Mouse (Mus musculus): ENCODE results near the gene Gabbr1.

The Gabbr1 gene

GRCm38 (mm10) chr17:37044651-37045244, 1.0 kb upstream of the Gabbr1 start:
- no peak for DNase-seq

GRCm38 (mm10) chr17:37046312-37047112, 746 bp downstream of the Gabbr1 start:
- DNase-seq: peak; percentile 78 to 81

DNA sequence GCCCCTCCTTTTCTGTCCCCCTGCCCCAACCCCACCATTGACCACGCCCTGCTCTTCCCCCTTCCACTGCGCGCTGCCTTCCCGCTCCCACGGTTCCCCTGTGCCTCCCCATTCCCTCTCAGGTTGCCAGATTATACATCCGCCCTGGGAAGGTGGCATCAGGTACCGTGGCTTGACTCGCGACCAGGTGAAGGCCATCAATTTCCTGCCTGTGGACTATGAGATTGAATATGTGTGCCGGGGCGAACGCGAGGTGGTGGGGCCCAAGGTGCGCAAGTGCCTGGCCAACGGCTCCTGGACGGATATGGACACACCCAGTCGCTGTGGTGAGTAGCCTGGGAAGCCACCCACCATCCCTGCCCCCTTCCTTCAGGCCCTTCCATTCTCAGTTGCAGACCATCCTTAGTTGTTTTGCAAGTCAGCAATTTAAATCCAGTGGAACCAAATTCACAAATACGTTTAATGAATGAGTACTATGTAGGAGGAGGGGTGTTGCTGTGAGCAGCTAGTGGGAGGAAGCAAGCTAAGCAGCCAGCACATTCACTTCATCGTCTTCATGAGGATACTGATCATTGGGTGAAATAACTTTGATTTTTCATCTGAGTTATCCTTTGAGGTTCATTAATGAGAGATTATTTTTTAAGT, 1.7 kb downstream of the Gabbr1 start:
- DNase-seq: peak; percentile 37 to 51

DNA sequence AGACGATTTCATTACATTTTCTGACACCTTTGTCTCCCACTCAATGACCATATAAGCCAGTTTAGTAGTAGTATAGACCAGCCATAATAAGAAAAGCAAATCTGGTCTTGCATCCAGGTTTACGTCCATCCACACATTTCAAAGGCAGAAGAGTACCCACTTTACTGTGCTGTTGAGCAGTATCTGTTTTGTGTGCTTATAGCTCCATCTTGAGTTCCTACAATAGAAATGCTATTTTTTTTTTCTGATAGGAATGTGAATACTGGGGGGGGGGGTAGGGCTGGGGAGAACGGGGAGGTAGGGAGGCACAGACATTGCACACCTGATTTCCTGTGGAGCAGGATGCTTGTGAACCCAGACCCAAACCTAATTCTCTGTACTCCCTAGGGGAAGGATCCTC, 2.2 kb downstream of the Gabbr1 start:
- no peak for DNase-seq

- DNase-seq: peak; percentile 27 to 43
Observed at GRCm38 (mm10) chr17:37048383-37048782, 2.6 kb downstream of the Gabbr1 start.

- peak; percentile 86 to 92 for DNase-seq
Observed at GRCm38 (mm10) chr17:37049570-37050310, 4.0 kb downstream of the Gabbr1 start.

DNA sequence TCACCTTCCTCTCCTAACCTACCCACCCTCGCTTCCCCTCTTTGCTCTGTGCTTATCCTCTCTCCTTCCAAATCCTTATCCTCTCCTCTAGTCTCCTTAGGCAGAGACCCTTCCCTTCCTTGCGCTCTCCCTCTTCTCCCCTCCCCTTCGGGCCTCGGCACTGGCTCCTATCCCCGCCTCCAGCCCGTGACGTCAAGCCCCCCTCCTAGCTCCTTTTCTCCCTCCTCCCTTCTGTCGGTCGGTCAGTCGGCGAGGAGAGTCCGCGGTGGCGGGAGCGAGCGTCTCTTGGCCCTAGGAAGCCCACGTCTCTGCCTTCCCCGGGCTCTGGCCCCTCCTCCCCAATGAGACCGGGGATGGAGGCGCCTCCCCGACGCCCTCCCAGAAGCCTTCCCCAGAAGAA, 4.6 kb downstream of the Gabbr1 start:
- DNase-seq: peak; percentile 94 to 97

DNA sequence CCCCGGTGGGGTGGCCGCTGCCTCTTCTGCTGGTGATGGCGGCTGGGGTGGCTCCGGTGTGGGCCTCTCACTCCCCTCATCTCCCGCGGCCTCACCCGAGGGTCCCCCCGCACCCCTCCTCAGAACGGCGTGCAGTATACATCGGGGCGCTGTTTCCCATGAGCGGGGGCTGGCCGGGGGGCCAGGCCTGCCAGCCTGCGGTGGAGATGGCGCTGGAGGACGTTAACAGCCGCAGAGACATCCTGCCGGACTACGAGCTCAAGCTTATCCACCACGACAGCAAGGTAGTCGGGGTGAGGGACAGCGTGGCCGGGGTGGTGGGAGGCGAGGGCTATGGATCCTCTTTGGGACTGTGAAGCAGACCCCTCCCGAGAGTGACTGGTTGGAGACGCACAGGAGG, 5.1 kb downstream of the Gabbr1 start:
- DNase-seq: peak in 1 of 2 experiments; percentile 51

GRCm38 (mm10) chr17:37051745-37052144, 6.0 kb downstream of the Gabbr1 start:
- DNase-seq: no peak

GRCm38 (mm10) chr17:37056957-37057356, 11.2 kb downstream of the Gabbr1 start:
- DNase-seq: no peak

DNA sequence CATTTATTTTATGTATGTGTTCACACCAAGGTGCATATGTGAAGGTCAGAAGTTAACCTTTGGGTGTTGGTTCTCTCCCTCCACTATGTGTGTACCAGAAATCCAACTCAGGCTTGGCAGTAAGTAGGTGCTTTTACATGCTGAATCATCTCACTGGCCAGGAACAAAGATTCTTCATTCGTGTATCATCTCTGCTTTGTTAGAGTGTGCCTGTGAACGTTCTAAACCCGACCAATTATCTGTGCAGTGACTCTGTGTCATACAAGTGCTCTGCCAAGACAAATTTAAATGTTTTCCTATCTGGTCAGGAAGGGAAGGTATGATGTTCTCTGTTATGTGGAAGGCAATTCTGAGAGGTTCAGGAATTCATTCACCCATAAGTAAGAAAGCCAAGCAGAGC, 15.7 kb downstream of the Gabbr1 start:
- DNase-seq: no peak

- DNase-seq: no peak
Observed at GRCm38 (mm10) chr17:37062101-37062641, 16.4 kb downstream of the Gabbr1 start.

DNA sequence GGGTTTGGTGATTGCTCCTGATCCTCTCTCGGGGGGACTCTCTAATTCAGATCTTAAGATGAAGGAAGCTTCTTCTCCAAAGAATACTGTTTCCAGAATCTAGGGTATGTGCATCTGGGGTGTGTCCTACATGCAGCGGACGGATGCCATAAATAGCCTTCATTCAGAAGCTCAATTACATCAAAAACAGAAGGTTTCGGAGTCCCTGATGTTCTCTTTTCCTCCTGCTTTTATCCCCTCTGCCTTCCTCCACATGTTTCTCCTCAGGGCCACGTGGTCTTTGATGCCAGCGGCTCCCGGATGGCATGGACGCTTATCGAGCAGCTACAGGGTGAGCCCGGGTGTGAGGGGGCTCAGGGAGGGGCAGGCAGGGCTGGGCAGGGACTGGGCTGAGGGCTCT, 17.3 kb downstream of the Gabbr1 start:
- no peak for DNase-seq

DNA sequence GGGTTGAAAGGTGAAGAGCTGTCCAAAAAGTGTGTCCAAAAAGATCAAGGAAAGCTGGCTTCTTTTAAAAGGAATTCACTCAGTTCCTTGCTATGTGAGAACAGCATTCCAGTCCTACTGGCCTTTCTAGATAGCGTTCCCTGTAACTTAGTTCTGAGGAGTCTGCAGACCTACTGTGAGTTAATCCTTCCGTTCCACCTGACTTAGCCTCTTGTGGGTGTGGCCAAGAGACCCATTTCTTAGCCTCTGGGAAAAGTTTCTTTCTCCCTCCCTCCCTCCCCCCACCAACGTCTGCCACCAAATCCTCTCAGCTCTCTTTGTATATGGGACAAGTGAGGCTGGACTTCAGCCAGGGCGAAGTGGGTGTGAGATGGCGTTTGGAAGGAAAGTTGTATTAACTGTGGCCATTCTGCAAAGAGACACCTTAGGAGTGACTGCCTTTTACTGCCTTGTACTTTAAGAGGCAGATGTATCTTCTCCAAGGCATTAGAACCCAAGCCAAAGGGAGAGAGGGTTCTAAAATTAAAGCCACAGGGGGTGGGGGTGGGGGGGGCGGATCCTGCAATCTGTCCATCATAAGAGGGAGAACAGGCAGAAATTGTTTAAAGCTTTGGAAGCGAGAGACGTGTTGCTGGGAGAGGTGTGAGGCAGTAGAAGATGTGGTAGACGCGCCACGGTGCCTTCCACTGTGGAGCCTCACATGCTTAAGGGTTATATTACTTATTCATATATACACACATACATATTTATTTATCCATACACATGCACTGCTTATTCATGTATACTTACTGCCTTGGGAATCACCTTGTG, 18.1 kb downstream of the Gabbr1 start:
- no peak for DNase-seq

DNA sequence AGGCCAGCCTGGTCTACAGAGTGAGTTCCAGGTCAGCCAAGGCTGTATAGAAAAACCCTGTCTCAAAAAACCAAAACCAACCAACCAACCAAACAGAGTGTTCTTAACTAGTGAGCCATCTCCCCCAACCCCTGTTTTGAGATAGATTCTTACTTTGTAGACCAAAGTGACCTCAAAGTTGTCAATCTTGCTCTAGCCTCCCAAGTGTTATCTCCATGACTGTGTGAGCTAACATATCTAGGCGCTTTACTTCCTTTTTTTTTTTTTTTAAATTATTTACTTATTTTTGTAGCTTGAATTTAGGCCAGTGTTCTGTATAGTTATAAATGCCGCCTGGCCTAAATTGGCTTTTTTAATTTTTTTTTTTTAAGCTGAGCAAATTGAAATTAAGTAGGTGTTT, 20.2 kb downstream of the Gabbr1 start:
- DNase-seq: no peak

GRCm38 (mm10) chr17:37067861-37068260, 22.1 kb downstream of the Gabbr1 start:
- no peak for DNase-seq

GRCm38 (mm10) chr17:37070121-37070520, 24.4 kb downstream of the Gabbr1 start:
- peak in 1 of 2 experiments; percentile 1 for DNase-seq

GRCm38 (mm10) chr17:37072080-37072729, 26.4 kb downstream of the Gabbr1 start:
- DNase-seq: no peak

DNA sequence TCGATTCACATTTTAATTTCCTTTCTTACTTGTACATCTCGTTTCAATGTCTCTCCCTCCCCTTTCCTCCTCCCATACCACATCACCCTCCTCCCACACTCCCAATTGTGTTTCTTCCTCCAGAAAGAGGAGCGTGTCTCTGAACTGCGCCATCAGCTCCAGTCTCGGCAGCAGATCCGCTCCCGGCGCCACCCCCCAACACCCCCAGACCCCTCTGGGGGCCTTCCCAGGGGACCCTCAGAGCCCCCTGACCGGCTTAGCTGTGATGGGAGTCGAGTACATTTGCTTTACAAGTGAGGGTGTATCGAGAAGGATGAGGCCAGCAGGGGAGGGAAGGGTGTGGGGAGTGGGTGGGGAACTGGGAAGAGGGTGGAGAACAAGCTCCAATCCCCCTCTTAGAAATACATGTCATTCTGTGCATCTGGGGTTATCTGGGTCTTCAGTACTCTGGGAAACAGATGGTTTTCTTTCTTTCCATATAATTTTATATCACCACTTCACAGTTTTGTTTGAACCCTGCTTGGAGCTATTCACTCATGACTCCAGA, 27.0 kb downstream of the Gabbr1 start:
- DNase-seq: peak in 1 of 2 experiments; percentile 0

GRCm38 (mm10) chr17:37075181-37075580, 29.4 kb downstream of the Gabbr1 start:
- peak in 1 of 2 experiments; percentile 3 for DNase-seq

GRCm38 (mm10) chr17:37075766-37076165, 30.0 kb downstream of the Gabbr1 start:
- DNase-seq: peak in 1 of 2 experiments; percentile 1

All from cerebellum, adult 18-20 months (tissue).